ENCODE assay signal across 10 mouse cellular contexts in the genomic region with DNA sequence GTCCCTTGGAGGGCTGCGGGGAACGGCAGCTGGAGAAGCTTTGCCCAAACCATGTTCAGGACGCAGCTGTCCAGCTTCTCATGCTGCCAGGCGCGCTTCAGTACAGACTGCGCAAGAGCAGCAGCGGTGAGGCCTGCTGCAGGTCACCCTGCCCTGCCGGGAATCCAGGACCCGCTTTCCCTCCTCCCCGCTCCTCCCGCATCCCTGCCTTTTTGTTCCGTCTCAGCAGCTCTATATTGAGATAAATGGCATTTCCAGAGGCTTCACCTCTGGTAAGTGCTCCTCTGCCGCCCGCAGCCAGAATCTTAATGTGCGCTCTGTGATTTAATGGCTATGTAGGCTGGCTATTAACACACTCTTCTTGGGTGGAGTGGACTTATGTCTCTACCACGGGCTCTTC. TPM values are rescaled to one million over a fixed set of nuclear protein-coding genes. Genes with fewer than 3 reads are reported as not detected.
A peak's percentile ranks its signal among the peaks of the same experiment; 100 is the strongest.
DNase-seq lines count a peak whose midpoint lies in the region; ATAC-seq and TF ChIP-seq lines count a peak whose summit lies in the region.
"Had no signal": no experiment of that assay in that cellular context is flagged by ENCODE, and none has a peak within 500 bp of the region (broad histone marks: within the 10 kb centered on the region; RNA-seq: fewer than 3 reads in every experiment).

No protein-coding gene starts in this region.

- TF ChIP-seq CTCF in ES-Bruce4 (IDR thresholded peaks at IDR 0.05; ENCODE audit: low read depth, low read length), result no peak
- TF ChIP-seq CTCF in cerebellum, adult 2 months (IDR thresholded peaks at IDR 0.05; ENCODE audit: borderline replicate concordance, insufficient read depth, low read depth, low read length), result no peak

- intact Hi-C loops in left cerebral cortex, postnatal 25 days (cut with DNase I), result no loop called here

- no peaks in the 10 kb centered on the region for H3K27me3 ChIP-seq in ES-Bruce4 (ENCODE audit: control insufficient read depth, insufficient read depth, low read length, poor library complexity, severe bottlenecking)
- no peaks in the 10 kb centered on the region for H3K27me3 ChIP-seq in midbrain, embryonic 14.5 days (ENCODE audit: control insufficient read depth, insufficient read depth, low read length)
- H3K27me3 ChIP-seq in cerebellum, adult 2 months (ENCODE audit: control insufficient read depth, insufficient read depth, low read length), result no peaks in the 10 kb centered on the region

- peak overlapping the region; percentile 19; the same call in 1 of the 2 replicates for H3K4me2 ChIP-seq in midbrain, embryonic 14.5 days (ENCODE audit: low read length)

- TF ChIP-seq POLR2A in ES-Bruce4 (IDR thresholded peaks at IDR 0.05; ENCODE audit: insufficient read depth, low read length), result no peak
- TF ChIP-seq POLR2A in cerebellum, adult 2 months (IDR thresholded peaks at IDR 0.05; ENCODE audit: borderline replicate concordance, insufficient read depth, low read length), result no peak

- H3K9me3 ChIP-seq in ES-Bruce4 (replicated peaks; ENCODE audit: control insufficient read depth, insufficient read depth, low read length, poor library complexity, severe bottlenecking), result no peaks in the 10 kb centered on the region
- H3K9me3 ChIP-seq in midbrain, embryonic 14.5 days (ENCODE audit: control insufficient read depth, low read length), result no peaks in the 10 kb centered on the region

- WGBS in midbrain, embryonic 14.5 days, result 33% methylated on average over 16 of the region's 16 CpGs
- WGBS in cerebellum, adult 2 months, result 38% methylated on average over 16 of the region's 16 CpGs

- TF ChIP-seq EP300 in ES-Bruce4 (IDR thresholded peaks at IDR 0.05; ENCODE audit: insufficient read depth, low read depth, low read length), result no peak

- no peaks in the 10 kb centered on the region for H3K4me1 ChIP-seq in ES-Bruce4 (ENCODE audit: control insufficient read depth, insufficient read depth, low read length)
- H3K4me1 ChIP-seq in midbrain, embryonic 14.5 days (ENCODE audit: control insufficient read depth, insufficient read depth, low read length), result peaks cover 15% of the 10 kb centered on the region
- H3K4me1 ChIP-seq in cerebellum, adult 2 months (ENCODE audit: control insufficient read depth, insufficient read depth, low read length), result no peaks in the 10 kb centered on the region

- H3K9ac ChIP-seq in ES-Bruce4 (ENCODE audit: low read depth, poor library complexity, severe bottlenecking), result peak overlapping the region; percentile 16; the same call in 1 of the 2 replicates
- no peak overlapping the region; the same call in 1 of the 2 replicates for H3K9ac ChIP-seq in midbrain, embryonic 14.5 days (replicated peaks; ENCODE audit: low read length)

- peak; percentile 14; the same call in 1 of the 2 replicates for ATAC-seq in midbrain, embryonic 14.5 days (ENCODE audit: low FRiP score, low TSS enrichment)
- ATAC-seq: activated CD4-positive, CD25-positive, alpha-beta regulatory T cell, adult 4 months had no signal

- DNase-seq in R1 (ENCODE audit: low read depth, low spot score), result peak; percentile 20
- DNase-seq in gastrocnemius, postnatal 25 days, result peak; percentile 52
- peak; percentile 69 for DNase-seq in midbrain, embryonic 14.5 days
- DNase-seq in left cerebral cortex, postnatal 25 days (ENCODE audit: low spot score in 2 of 2), result no peak
- DNase-seq in cerebellum, adult 2 months, result no peak
- DNase-seq in layer of hippocampus, adult 18-20 months (ENCODE audit: low spot score in 2 of 2), result no peak
- DNase-seq: layer of hippocampus, adult 9-11 months; thymus, postnatal 4 days had no signal

- no peak overlapping the region for H3K27ac ChIP-seq in ES-Bruce4 (ENCODE audit: insufficient read depth, low read length)
- H3K27ac ChIP-seq in midbrain, embryonic 14.5 days (replicated peaks; ENCODE audit: low read depth, low read length), result peak overlapping the region; percentile 61
- no peak overlapping the region for H3K27ac ChIP-seq in cerebellum, adult 2 months (ENCODE audit: insufficient read depth, low read length)

- H3K4me3 ChIP-seq in ES-Bruce4 (ENCODE audit: low read depth, low read length), result peak overlapping the region; percentile 20
- H3K4me3 ChIP-seq in midbrain, embryonic 14.5 days (replicated peaks; ENCODE audit: low read depth, low read length), result no peak overlapping the region
- H3K4me3 ChIP-seq in cerebellum, adult 2 months (replicated peaks; ENCODE audit: insufficient read depth, low read depth, low read length), result no peak overlapping the region

- no peaks in the 10 kb centered on the region for H3K36me3 ChIP-seq in ES-Bruce4 (ENCODE audit: control insufficient read depth, insufficient read depth, low read length, poor library complexity, severe bottlenecking)
- H3K36me3 ChIP-seq in midbrain, embryonic 14.5 days (ENCODE audit: control insufficient read depth, insufficient read depth, low read length), result no peaks in the 10 kb centered on the region

RNA-seq across cellular contexts. Expression of gene Alox5ap, which starts 5.5 kb away (rescaled TPM):
- polyA plus RNA-seq in ES-Bruce4 (2011; ENCODE audit: insufficient read depth, insufficient read length, low read depth, missing spikeins), result 1.2 TPM in 1 of 2 replicates, not detected in the other
- 10 to 100 TPM in 1 of 2 experiments, 1 to 10 TPM in 1; 6.2 to 11.0 TPM for total RNA-seq in gastrocnemius, postnatal 25 days (2021)
- polyA plus RNA-seq in midbrain, embryonic 14.5 days (2014; fragmentation: Nextera tagmentation; extraction: Ambion mirVana), result 10.9 and 12.2 TPM in 2 replicates
- total RNA-seq in left cerebral cortex, postnatal 25 days (2021), result 10 to 100 TPM in 1 of 2 experiments, 1 to 10 TPM in 1; 6.5 to 13.3 TPM
- polyA plus RNA-seq in cerebellum, adult 2 months (2012; rRNA removed), result 12.5 and 13.5 TPM in 2 replicates
- 10 to 100 TPM; 11.5 to 12.0 TPM for total RNA-seq in layer of hippocampus, adult 18-20 months (2021)

Comparison
In these comparisons a context has a peak if more than half of its experiments do, and no peak if none do; other contexts are left out.
1. DNase-seq: peak in R1 (single experiment), gastrocnemius, postnatal 25 days (single experiment) and midbrain, embryonic 14.5 days (single experiment); none in left cerebral cortex, postnatal 25 days (0 of 2), cerebellum, adult 2 months (0 of 2) and layer of hippocampus, adult 18-20 months (0 of 2).